Mouse (Mus musculus): ENCODE measurements around the gene Nup62cl. TPM values are rescaled to one million over a fixed set of nuclear protein-coding genes. Genes with fewer than 3 reads are reported as not detected.

The Nup62cl gene
- total RNA-seq (2015) (not detected in 2 replicates), total RNA-seq (2017) (not detected in 2 replicates)

DNA sequence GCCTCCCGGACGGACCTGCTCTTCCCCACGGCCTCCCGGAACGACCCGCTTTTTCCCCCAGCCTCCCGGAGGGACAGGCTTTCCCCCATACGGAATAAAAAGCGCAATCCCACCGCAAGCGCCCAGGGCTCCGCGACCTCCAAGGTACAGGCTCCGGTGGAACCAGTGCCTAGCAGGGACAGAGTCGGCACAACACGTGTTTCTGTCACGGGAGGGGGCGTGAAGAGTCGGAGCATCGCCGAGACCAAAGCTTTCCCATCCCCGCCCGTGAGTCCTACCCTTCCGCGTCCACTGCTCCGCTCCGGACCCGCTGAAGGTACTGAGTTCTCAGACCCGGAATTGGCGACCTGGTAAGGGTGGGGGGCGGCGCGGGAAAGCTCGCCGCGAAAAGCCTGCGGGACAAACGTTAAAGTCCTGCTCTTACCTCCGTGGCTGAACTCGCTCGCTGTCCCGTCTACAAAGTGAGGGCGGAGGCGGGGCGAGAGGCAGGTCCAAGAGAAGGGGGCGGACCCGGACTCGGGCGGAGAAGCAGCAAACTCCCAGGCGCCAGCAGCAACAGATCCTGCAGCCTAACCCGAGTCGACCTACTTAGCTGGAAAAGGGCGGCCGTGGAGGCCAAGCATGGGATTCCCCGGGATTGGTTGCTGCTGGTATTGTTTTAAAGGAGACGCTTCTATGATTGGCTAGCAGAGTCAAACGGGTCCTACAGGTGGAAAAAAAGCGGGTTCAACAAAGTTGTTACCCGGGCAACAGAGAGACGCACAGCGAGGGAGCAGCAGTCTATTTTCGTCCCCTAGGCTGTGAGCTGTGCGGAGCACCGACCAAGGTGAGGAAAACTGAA is at the start of gene Nup62cl, which contains the start of gene Pih1h3b:
Gene Nup62cl (minus strand): TSS at position 578 of the 841 bp plus-strand sequence.
Gene Pih1h3b (plus strand): TSS at position 745 of the 841 bp plus-strand sequence.
- peak; percentile 98 for ATAC-seq (replicated peaks; ENCODE audit: poor library complexity)

DNA sequence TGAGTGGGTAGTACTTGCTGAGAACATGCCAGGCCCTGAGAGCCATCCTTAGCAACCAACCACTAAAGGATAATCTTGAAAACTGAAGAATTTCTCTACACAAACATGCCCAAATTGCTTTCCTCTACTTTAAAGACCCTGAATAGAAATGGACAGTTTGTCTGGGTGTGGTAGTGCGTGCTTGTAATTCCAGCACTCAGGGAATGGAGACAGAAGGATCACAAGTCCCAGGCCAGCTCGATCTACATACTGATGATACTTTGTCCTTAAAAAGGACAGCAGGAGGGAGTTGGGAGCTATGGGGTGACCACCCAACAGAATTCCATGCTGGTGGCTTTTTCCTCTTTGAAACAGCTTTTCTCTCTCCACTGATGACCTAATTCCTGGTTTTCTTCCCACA is 31.6 kb upstream of the Nup62cl start:
- no peak for ATAC-seq (replicated peaks; ENCODE audit: poor library complexity)

DNA sequence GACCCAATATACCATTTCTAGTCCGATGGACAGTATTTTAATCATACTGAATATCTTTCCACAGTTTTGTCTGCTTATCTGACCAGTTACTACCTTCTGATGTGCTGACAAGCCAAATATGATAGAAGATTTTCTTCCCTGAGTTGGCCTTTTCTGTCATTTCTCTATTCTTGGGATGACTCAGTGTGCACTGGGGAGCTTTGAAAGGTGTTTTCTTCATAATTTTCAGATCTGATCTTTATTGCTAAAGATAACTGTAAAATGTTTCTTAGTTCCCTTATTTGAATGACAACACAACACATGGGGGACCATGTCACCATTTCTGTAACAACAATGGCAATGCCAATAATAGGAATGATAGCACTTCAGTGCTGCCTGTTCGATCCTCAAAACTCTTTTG is 20.0 kb upstream of the Nup62cl start:
- no peak for ATAC-seq (replicated peaks; ENCODE audit: poor library complexity)

DNA sequence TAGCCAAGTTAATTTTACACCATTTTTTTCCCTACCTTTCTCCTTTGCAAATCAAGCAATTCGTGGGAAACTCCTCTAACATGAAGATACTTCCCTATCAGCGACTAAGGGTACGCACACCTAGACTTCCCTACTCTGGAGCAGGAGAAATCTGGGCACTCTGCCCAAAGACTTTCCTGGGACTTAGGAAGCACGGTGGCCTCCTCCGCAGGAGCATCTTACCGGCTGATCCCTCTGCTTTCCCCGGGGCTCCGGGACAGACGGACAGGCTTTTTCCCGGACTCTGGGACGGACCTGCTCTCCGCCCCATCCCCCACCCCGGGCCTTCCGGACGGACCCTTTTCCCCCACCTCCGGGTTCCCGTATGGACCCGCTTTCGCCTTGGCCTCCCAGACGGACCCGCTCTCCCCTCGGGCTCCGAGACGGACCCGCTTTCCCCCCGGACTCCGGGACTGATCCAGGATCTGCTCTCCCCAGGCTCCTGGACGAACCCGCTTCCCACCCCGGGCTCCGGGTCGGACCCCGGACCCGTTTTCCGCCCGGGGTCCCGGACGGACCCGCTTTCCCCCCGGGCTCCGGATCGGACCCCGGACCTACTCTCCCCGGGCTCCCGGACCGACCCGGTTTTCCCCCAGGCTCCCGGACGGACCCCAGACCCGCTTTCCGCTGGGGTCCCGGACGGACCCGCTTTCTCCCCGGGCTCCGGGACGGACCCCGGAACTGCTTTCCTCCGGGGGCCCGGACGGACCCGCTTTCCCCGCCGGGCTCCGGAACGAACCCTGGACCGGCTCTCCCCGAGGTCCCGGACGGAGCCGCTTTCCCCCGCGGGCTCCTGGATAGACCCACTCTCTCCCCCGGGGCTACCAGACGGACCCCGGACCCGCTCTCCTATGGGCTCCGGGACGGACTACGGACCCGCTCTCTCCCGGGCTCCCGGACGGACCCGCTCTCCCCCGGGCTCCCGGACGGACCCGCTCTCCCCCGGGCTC is 1.3 kb downstream of the Nup62cl start:
- ATAC-seq (replicated peaks; ENCODE audit: poor library complexity) = no peak

DNA sequence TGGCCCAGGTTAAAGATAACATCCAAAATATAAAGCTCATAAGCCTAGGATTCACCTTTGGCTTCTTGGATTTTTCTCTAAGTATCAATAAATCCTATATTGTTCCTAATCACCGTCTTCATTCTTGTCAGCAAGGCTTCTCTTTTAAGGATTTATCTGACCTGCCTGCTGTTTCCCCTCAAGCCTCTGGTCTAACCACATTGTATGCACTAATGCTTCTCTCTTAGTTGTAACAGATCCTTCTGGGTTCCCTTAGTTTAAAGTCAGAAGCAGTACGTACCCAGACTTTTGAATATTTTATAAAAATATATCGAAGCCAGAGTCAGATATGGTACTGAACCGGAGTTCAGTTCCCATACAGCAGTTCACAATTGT is 63.8 kb downstream of the Nup62cl start:
- peak; percentile 54; the same call in 1 of the 2 replicates for ATAC-seq (replicated peaks; ENCODE audit: poor library complexity)

DNA sequence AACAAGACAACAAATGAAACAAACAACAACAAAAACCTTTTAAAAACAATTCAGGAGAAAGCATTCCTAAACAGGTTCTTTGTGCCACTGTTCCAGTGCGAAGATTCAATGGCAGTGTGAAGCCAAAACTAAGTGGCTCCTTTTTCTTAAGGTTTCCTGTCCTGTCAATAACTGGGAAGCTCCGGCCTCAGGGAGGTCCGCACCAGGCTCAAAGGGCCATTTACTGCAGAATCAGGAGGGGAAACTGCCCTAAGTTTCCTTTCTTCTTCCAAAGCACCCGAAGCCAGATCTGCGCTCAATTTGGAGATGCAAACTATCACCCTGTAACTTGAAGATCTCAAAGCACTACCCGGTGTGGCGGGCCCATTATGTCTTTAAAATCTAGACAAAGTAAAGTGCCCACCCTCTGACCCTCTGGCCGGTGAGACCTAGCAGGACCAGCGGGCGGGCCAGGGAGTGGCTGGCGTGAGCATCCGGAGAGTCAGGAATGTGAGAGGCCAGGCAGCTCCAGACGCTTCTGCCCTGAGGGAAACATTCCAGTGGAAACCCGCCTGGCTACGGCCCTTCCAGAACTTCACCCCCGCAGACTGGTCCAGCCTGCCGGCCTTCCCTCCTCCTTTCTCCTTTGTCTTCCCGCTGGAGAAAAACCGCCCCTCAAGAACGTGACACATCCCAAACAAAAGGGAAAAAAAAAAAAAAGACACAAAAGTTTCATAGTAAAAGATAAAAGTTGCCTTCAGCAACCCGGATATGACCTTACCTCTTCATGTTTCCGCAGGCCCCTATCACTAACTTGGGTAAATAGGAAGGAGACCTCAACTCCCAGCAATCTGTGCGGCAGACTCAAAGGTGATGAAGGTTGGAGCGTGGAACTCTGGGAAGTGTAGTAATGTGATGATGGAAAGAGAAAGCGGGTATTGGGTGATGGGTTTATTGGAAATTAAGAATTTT is 64.5 kb downstream of the Nup62cl start, which contains the start of gene Rbm41:
Gene Rbm41 (minus strand): TSS at position 856 of the 951 bp plus-strand sequence.
- peak; percentile 98 for ATAC-seq (replicated peaks; ENCODE audit: poor library complexity)

DNA sequence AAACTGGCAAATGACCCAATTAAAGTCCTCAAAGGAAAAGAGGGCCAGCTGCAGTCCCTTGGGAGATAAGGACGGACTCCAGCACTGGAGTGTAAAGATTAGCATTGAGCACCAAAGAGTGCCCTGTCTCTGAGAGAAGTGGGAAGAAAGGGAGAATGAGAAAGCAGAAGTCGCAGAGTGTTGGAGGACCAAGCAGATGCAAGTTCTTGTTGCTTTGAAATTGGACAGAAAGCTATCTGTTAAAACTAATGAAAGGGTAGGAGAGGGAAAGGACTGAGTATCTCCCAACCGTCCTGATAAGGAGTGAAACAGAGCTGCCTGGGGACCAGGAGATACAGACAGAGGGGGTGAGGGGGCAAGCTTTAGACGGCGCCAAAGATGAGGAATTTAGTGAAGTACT is 80.4 kb downstream of the Nup62cl start:
- ATAC-seq (replicated peaks; ENCODE audit: poor library complexity) = peak; percentile 85

Other genes with a start within 250 kb of the Nup62cl start
- 0.51 and 1.8 TPM in 2 replicates for gene Morc4, start 191.0 kb downstream of the Nup62cl start, total RNA-seq (2015)
- 0.92 and 1.7 TPM in 2 replicates for gene Morc4, start 191.0 kb downstream of the Nup62cl start, total RNA-seq (2017)
- gene Rbm41, start 64.1 kb downstream of the Nup62cl start, total RNA-seq (2015) = 8.5 and 10.7 TPM in 2 replicates
- gene Rbm41, start 64.1 kb downstream of the Nup62cl start, total RNA-seq (2017) = 8.8 and 20.3 TPM in 2 replicates
- gene Pih1h3b, start 167 bp upstream of the Nup62cl start, total RNA-seq (2015) = not detected in 2 replicates
- not detected in 2 replicates for gene Pih1h3b, start 167 bp upstream of the Nup62cl start, total RNA-seq (2017)

All from megakaryocyte progenitor cell, adult 5-6 weeks (primary cell).